Mouse (Mus musculus) forebrain, embryonic 16.5 days (tissue): ENCODE measurements around the gene Vps52. TPM values are rescaled to one million over a fixed set of nuclear protein-coding genes. Genes with fewer than 3 reads are reported as not detected.

Experiments
- ATAC-seq: fragments of 200-750 bp; cut with Nextera tagmentation; 2 replicates; pipeline ENCODE4 v1.8.0; 2017; ENCODE audit warnings: mild to moderate bottlenecking, moderate library complexity
- H3K27ac ChIP-seq: fragments of 300-500 bp; sonication (generic); 2 replicates; pipeline ENCODE4 v1.5.1; 2014; ENCODE audit warnings: low read length, control low read depth
- H3K27me3 ChIP-seq: fragments of 300-500 bp; sonication (generic); replicated peaks from 2 replicates; pipeline ENCODE4 v1.6.1; 2014; ENCODE audit warnings: low read length; ENCODE audit not compliant: control insufficient read depth, insufficient read depth
- H3K36me3 ChIP-seq: fragments of 300-500 bp; sonication (generic); 2 replicates; pipeline ENCODE4 v1.6.1; 2014; ENCODE audit not compliant: control insufficient read depth, insufficient read depth
- H3K4me1 ChIP-seq: fragments of 300-500 bp; sonication (generic); replicated peaks from 2 replicates; pipeline ENCODE4 v1.6.1; 2014; ENCODE audit warnings: low read length; ENCODE audit not compliant: control insufficient read depth, insufficient read depth
- H3K4me2 ChIP-seq: fragments of 300-500 bp; sonication (generic); 2 replicates; pipeline ENCODE4 v1.6.1; 2014; ENCODE audit warnings: mild to moderate bottlenecking, low read length, control low read depth
- H3K4me3 ChIP-seq: fragments of 300-500 bp; sonication (generic); replicated peaks from 2 replicates; pipeline ENCODE4 v1.5.1; 2014; ENCODE audit warnings: mild to moderate bottlenecking, low read length, control low read depth
- H3K9ac ChIP-seq: fragments of 300-500 bp; sonication (generic); replicated peaks from 2 replicates; pipeline ENCODE4 v1.6.1; 2014; ENCODE audit warnings: low read depth, low read length, control low read depth
- H3K9me3 ChIP-seq: fragments of 300-500 bp; sonication (generic); 2 replicates; pipeline ENCODE4 v1.6.1; 2016; ENCODE audit warnings: low read length; ENCODE audit not compliant: control insufficient read depth
- WGBS: fragments of 180-500 bp; shearing (Covaris S2); extraction: QIAGEN DNeasy Blood & Tissue Kit; methylation state at CpG from one replicate; pipeline ENCODE4 v1.1.7; 2014; 5-methylcytosine and 5-hydroxymethylcytosine counted together
- polyA plus RNA-seq: library from polyadenylated mRNA; unstranded; fragments of >200 nt; fragmentation: Nextera tagmentation; extraction: Ambion mirVana; gene quantifications from 2 replicates; pipeline ENCODE4 v1.2.1, GENCODE M21; 2015

Gene Vps52
- polyA plus RNA-seq, 1 experiment from 2014 or later = 81.0 TPM

- H3K4me3 ChIP-seq = peak overlapping the region; percentile 76
- under 1% methylated on average over 41 of the region's 45 CpGs for WGBS
- no peaks in the 10 kb centered on the region for H3K9me3 ChIP-seq
- H3K27me3 ChIP-seq = no peaks in the 10 kb centered on the region
- peak overlapping the region; percentile 84 for H3K9ac ChIP-seq
- no peak for ATAC-seq
- H3K4me2 ChIP-seq = peak overlapping the region; percentile 98
- H3K4me1 ChIP-seq = peaks cover 18% of the 10 kb centered on the region
- 0 out of 2 replicates have a peak, but pooled peaks cover 8% of the 10 kb centered on the region for H3K36me3 ChIP-seq
- peak overlapping the region; percentile 92 for H3K27ac ChIP-seq
Measured at GRCm38 (mm10) chr17:33930280-33931158, 25.1 kb upstream of the Vps52 start.

- no peak overlapping the region for H3K27ac ChIP-seq
- peaks cover 18% of the 10 kb centered on the region for H3K4me1 ChIP-seq
- peak overlapping the region; percentile 98 for H3K4me2 ChIP-seq
- WGBS = 34% methylated on average over 17 of the region's 18 CpGs
- H3K27me3 ChIP-seq = no peaks in the 10 kb centered on the region
- 0 out of 2 replicates have a peak, but pooled peaks cover 8% of the 10 kb centered on the region for H3K36me3 ChIP-seq
- H3K9ac ChIP-seq = peak overlapping the region; percentile 84; the same call in 1 of the 2 replicates
- peak overlapping the region; percentile 76 for H3K4me3 ChIP-seq
- no peaks in the 10 kb centered on the region for H3K9me3 ChIP-seq
- no peak for ATAC-seq
Measured at GRCm38 (mm10) chr17:33931159-33931866, 24.3 kb upstream of the Vps52 start.

GRCm38 (mm10) chr17:33931947-33932346 lies 23.7 kb upstream of the Vps52 start:
- H3K4me2 ChIP-seq = no peak overlapping the region
- 0 out of 2 replicates have a peak, but pooled peaks cover 8% of the 10 kb centered on the region for H3K36me3 ChIP-seq
- H3K4me1 ChIP-seq = peaks cover 18% of the 10 kb centered on the region
- no peak overlapping the region for H3K27ac ChIP-seq
- no peak overlapping the region for H3K4me3 ChIP-seq
- no peaks in the 10 kb centered on the region for H3K27me3 ChIP-seq
- WGBS = 88% methylated on average over 11 of the region's 11 CpGs
- H3K9me3 ChIP-seq = no peaks in the 10 kb centered on the region
- ATAC-seq = no peak
- no peak overlapping the region for H3K9ac ChIP-seq

- 84% methylated on average over 14 of the region's 14 CpGs for WGBS
- no peak overlapping the region for H3K9ac ChIP-seq
- H3K27ac ChIP-seq = no peak overlapping the region
- H3K9me3 ChIP-seq = no peaks in the 10 kb centered on the region
- no peak overlapping the region for H3K4me3 ChIP-seq
- 0 out of 2 replicates have a peak, but pooled peaks cover 8% of the 10 kb centered on the region for H3K36me3 ChIP-seq
- H3K4me2 ChIP-seq = no peak overlapping the region
- no peak for ATAC-seq
- peaks cover 18% of the 10 kb centered on the region for H3K4me1 ChIP-seq
- no peaks in the 10 kb centered on the region for H3K27me3 ChIP-seq
Measured at GRCm38 (mm10) chr17:33932448-33932847, 23.2 kb upstream of the Vps52 start.

GRCm38 (mm10) chr17:33932970-33933369 lies 22.6 kb upstream of the Vps52 start:
- Histone ChIP-seq H3K4me3 (no peak overlapping the region), H3K4me1 (peaks cover 18% of the 10 kb centered on the region), H3K27me3 (no peaks in the 10 kb centered on the region), H3K36me3 (0 out of 2 replicates have a peak, but pooled peaks cover 6% of the 10 kb centered on the region), H3K9ac (no peak overlapping the region), H3K9me3 (no peaks in the 10 kb centered on the region), H3K4me2 (no peak overlapping the region), H3K27ac (no peak overlapping the region)
- no peak for ATAC-seq
- WGBS = 92% methylated on average over 15 of the region's 15 CpGs

GRCm38 (mm10) chr17:33935422-33936055 lies 20.1 kb upstream of the Vps52 start:
- no peak overlapping the region for H3K9ac ChIP-seq
- no peak overlapping the region for H3K4me2 ChIP-seq
- WGBS = 88% methylated on average over 21 of the region's 21 CpGs
- no peaks in the 10 kb centered on the region for H3K9me3 ChIP-seq
- no peak overlapping the region for H3K27ac ChIP-seq
- H3K4me1 ChIP-seq = peaks cover 17% of the 10 kb centered on the region
- ATAC-seq = no peak
- H3K4me3 ChIP-seq = no peak overlapping the region
- no peaks in the 10 kb centered on the region for H3K27me3 ChIP-seq
- 0 out of 2 replicates have a peak, but pooled peaks cover 6% of the 10 kb centered on the region for H3K36me3 ChIP-seq

GRCm38 (mm10) chr17:33936993-33937392 lies 18.6 kb upstream of the Vps52 start:
- Histone ChIP-seq H3K9ac (no peak overlapping the region), H3K4me2 (no peak overlapping the region), H3K9me3 (no peaks in the 10 kb centered on the region), H3K36me3 (0 out of 2 replicates have a peak, but pooled peaks cover 6% of the 10 kb centered on the region), H3K4me3 (no peak overlapping the region), H3K27ac (no peak overlapping the region), H3K4me1 (peaks cover 18% of the 10 kb centered on the region), H3K27me3 (no peaks in the 10 kb centered on the region)
- WGBS = 86% methylated on average over 15 of the region's 15 CpGs
- no peak for ATAC-seq

GRCm38 (mm10) chr17:33938783-33939182 lies 16.8 kb upstream of the Vps52 start:
- Histone ChIP-seq H3K9ac (no peak overlapping the region), H3K36me3 (peaks cover 10% of the 10 kb centered on the region; the same call in 1 of the 2 replicates), H3K9me3 (no peaks in the 10 kb centered on the region), H3K4me2 (no peak overlapping the region), H3K4me1 (peaks cover 18% of the 10 kb centered on the region), H3K4me3 (no peak overlapping the region), H3K27ac (no peak overlapping the region), H3K27me3 (no peaks in the 10 kb centered on the region)
- WGBS = 81% methylated on average over 11 of the region's 11 CpGs
- ATAC-seq = no peak
